Mouse (Mus musculus) layer of hippocampus, adult 9-10 months (tissue): ENCODE data around the gene E130308A19Rik.

Experiments used
- DNase-seq: peaks from one replicate; pipeline ENCODE4 v3.0.0; 2022; ENCODE audit warnings: low spot score

E130308A19Rik gene

GRCm38 (mm10) chr4:59640720-59641119, 14.7 kb downstream of the E130308A19Rik start:
- no peak for DNase-seq

- DNase-seq: no peak
These were observed 16.0 kb downstream of the E130308A19Rik start for GRCm38 (mm10) chr4:59642039-59642438.

GRCm38 (mm10) chr4:59642657-59643056, 16.6 kb downstream of the E130308A19Rik start:
- no peak for DNase-seq

- DNase-seq: no peak
These were observed 18.4 kb downstream of the E130308A19Rik start for GRCm38 (mm10) chr4:59644431-59644830.

GRCm38 (mm10) chr4:59644992-59645391, 19.0 kb downstream of the E130308A19Rik start:
- DNase-seq: no peak

GRCm38 (mm10) chr4:59645610-59646009, 19.6 kb downstream of the E130308A19Rik start:
- no peak for DNase-seq

GRCm38 (mm10) chr4:59646020-59646696, 20.1 kb downstream of the E130308A19Rik start:
- no peak for DNase-seq

- DNase-seq: no peak
These were observed 23.1 kb downstream of the E130308A19Rik start for GRCm38 (mm10) chr4:59649119-59649518.

- DNase-seq: no peak
These were observed 26.2 kb downstream of the E130308A19Rik start for GRCm38 (mm10) chr4:59652166-59652681.

- DNase-seq: no peak
These were observed 30.1 kb downstream of the E130308A19Rik start for GRCm38 (mm10) chr4:59656061-59656642.

GRCm38 (mm10) chr4:59662163-59662562, 36.2 kb downstream of the E130308A19Rik start:
- no peak for DNase-seq

- no peak for DNase-seq
These were observed 37.4 kb downstream of the E130308A19Rik start for GRCm38 (mm10) chr4:59663451-59663850.

- peak; percentile 3 for DNase-seq
These were observed 40.7 kb downstream of the E130308A19Rik start for GRCm38 (mm10) chr4:59666550-59667317.

GRCm38 (mm10) chr4:59668050-59668449, 42.0 kb downstream of the E130308A19Rik start:
- DNase-seq: no peak

- no peak for DNase-seq
These were observed 43.1 kb downstream of the E130308A19Rik start for GRCm38 (mm10) chr4:59669131-59669530.

- DNase-seq: peak; percentile 7
These were observed 44.0 kb downstream of the E130308A19Rik start for GRCm38 (mm10) chr4:59670015-59670414.

- DNase-seq: no peak
These were observed 47.6 kb downstream of the E130308A19Rik start for GRCm38 (mm10) chr4:59673423-59674117.

- DNase-seq: no peak
These were observed 49.1 kb downstream of the E130308A19Rik start for GRCm38 (mm10) chr4:59674929-59675679.

- no peak for DNase-seq
These were observed 49.7 kb downstream of the E130308A19Rik start for GRCm38 (mm10) chr4:59675699-59676098.

GRCm38 (mm10) chr4:59681383-59681782, 55.4 kb downstream of the E130308A19Rik start:
- DNase-seq: no peak

- no peak for DNase-seq
These were observed 56.5 kb downstream of the E130308A19Rik start for GRCm38 (mm10) chr4:59682491-59682890.
